ENCODE assay signal across 7 mouse cellular contexts in genomic region chr3:127552973-127553719, GRCm38 (mm10). TPM values are rescaled to one million over a fixed set of nuclear protein-coding genes. Genes with fewer than 3 reads are reported as not detected.
DNase-seq lines count a peak whose midpoint lies in the region; ATAC-seq lines count a peak whose summit lies in the region.

Gene Larp7, minus strand, starts transcription at chr3:127553349.
Gene Zgrf1, plus strand, starts transcription at chr3:127553489.

- H3K36me3 ChIP-seq in embryonic facial prominence, embryonic 11.5 days (replicated peaks; ENCODE audit: control insufficient read depth, insufficient read depth, low read depth, low read length), result no peaks in the 10 kb centered on the region; the same call in 1 of the 2 replicates
- peaks cover 26% of the 10 kb centered on the region for H3K36me3 ChIP-seq in limb, embryonic 10.5 days
- no peaks in the 10 kb centered on the region for H3K36me3 ChIP-seq in midbrain, embryonic 13.5 days

- H3K4me2 ChIP-seq in embryonic facial prominence, embryonic 11.5 days (ENCODE audit: low read depth, low read length), result peak within 1 kb of the TSS; percentile 54
- peak within 1 kb of the TSS; percentile 72 for H3K4me2 ChIP-seq in midbrain, embryonic 13.5 days (replicated peaks)

- ATAC-seq in embryonic facial prominence, embryonic 11.5 days (replicated peaks; ENCODE audit: insufficient number of reproducible peaks, low FRiP score, low TSS enrichment, low read depth), result peak; percentile 97
- ATAC-seq in granulocyte monocyte progenitor cell, adult 5-6 weeks (replicated peaks; ENCODE audit: poor library complexity, severe bottlenecking), result peak; percentile 91
- peak; percentile 99 for ATAC-seq in midbrain, embryonic 13.5 days

- H3K9ac ChIP-seq in embryonic facial prominence, embryonic 11.5 days (replicated peaks; ENCODE audit: low read length), result peak within 1 kb of the TSS; percentile 79
- peak within 1 kb of the TSS; percentile 74 for H3K9ac ChIP-seq in midbrain, embryonic 13.5 days (replicated peaks)

- no peaks in the 10 kb centered on the region for H3K4me1 ChIP-seq in embryonic facial prominence, embryonic 11.5 days (ENCODE audit: control insufficient read depth, insufficient read depth, low read length)
- H3K4me1 ChIP-seq in limb, embryonic 10.5 days, result peaks cover 9% of the 10 kb centered on the region
- peaks cover 21% of the 10 kb centered on the region for H3K4me1 ChIP-seq in midbrain, embryonic 13.5 days (replicated peaks)

- H3K27ac ChIP-seq in embryonic facial prominence, embryonic 11.5 days (replicated peaks; ENCODE audit: low read depth, low read length), result peak within 1 kb of the TSS; percentile 80
- H3K27ac ChIP-seq in limb, embryonic 10.5 days, result peak within 1 kb of the TSS; percentile 97
- peak within 1 kb of the TSS; percentile 93 for H3K27ac ChIP-seq in midbrain, embryonic 13.5 days

- no peaks in the 10 kb centered on the region for H3K9me3 ChIP-seq in embryonic facial prominence, embryonic 11.5 days (replicated peaks; ENCODE audit: control insufficient read depth, low read length)
- no peaks in the 10 kb centered on the region for H3K9me3 ChIP-seq in limb, embryonic 10.5 days (replicated peaks)
- H3K9me3 ChIP-seq in midbrain, embryonic 13.5 days, result no peaks in the 10 kb centered on the region

- no peaks in the 10 kb centered on the region for H3K27me3 ChIP-seq in embryonic facial prominence, embryonic 11.5 days (ENCODE audit: control insufficient read depth, insufficient read depth, low read length)
- no peaks in the 10 kb centered on the region for H3K27me3 ChIP-seq in limb, embryonic 10.5 days (ENCODE audit: low read depth, poor library complexity, severe bottlenecking)
- no peaks in the 10 kb centered on the region for H3K27me3 ChIP-seq in midbrain, embryonic 13.5 days

- WGBS in embryonic facial prominence, embryonic 11.5 days, result under 1% methylated on average over 71 of the region's 73 CpGs
- WGBS in limb, embryonic 10.5 days, result under 1% methylated on average over 72 of the region's 73 CpGs
- under 1% methylated on average over 73 of the region's 73 CpGs for WGBS in midbrain, embryonic 13.5 days

- peak within 1 kb of the TSS; percentile 72 for H3K4me3 ChIP-seq in embryonic facial prominence, embryonic 11.5 days (ENCODE audit: low read depth, low read length)
- H3K4me3 ChIP-seq in limb, embryonic 10.5 days, result peak within 1 kb of the TSS; percentile 80
- peak within 1 kb of the TSS; percentile 71 for H3K4me3 ChIP-seq in midbrain, embryonic 13.5 days (replicated peaks)

- DNase-seq in adrenal gland, postnatal 14 days, result peak; percentile 99
- peak; percentile 100 for DNase-seq in embryonic facial prominence, embryonic 11.5 days (ENCODE audit: low spot score)
- peak; percentile 98 for DNase-seq in kidney, adult 11 months
- DNase-seq in limb, embryonic 10.5 days (ENCODE audit: low spot score), result peak; percentile 98
- peak; percentile 98 for DNase-seq in spleen, adult 12 weeks (ENCODE audit: low spot score)

RNA-seq across cellular contexts. Expression of gene Larp7, which starts in this region (rescaled TPM):
- total RNA-seq in adrenal gland, postnatal 14 days (2021), result 23.5 and 25.3 TPM in 2 replicates
- 83.3 and 86.7 TPM in 2 replicates for polyA plus RNA-seq in embryonic facial prominence, embryonic 11.5 days (2014; fragmentation: Nextera tagmentation; extraction: Ambion mirVana)
- 55.2 and 76.0 TPM in 2 replicates for total RNA-seq in granulocyte monocyte progenitor cell, adult 5-6 weeks (2014; fragmentation: Nextera tagmentation)
- 106 and 126 TPM in 2 replicates for total RNA-seq in granulocyte monocyte progenitor cell, adult 5-6 weeks (2017)
- polyA plus RNA-seq in limb, embryonic 10.5 days (2016; fragmentation: Nextera tagmentation; extraction: Ambion mirVana), result 62.7 and 69.4 TPM in 2 replicates
- polyA plus RNA-seq in midbrain, embryonic 13.5 days (2015; fragmentation: Nextera tagmentation; extraction: Ambion mirVana), result 45.0 and 50.4 TPM in 2 replicates

RNA-seq across cellular contexts. Expression of gene Zgrf1, which starts in this region (rescaled TPM):
- total RNA-seq in adrenal gland, postnatal 14 days (2021), result 2.8 and 3.2 TPM in 2 replicates
- polyA plus RNA-seq in embryonic facial prominence, embryonic 11.5 days (2014; fragmentation: Nextera tagmentation; extraction: Ambion mirVana), result 9.5 and 10.2 TPM in 2 replicates
- total RNA-seq in granulocyte monocyte progenitor cell, adult 5-6 weeks (2014; fragmentation: Nextera tagmentation), result 26.1 and 30.8 TPM in 2 replicates
- total RNA-seq in granulocyte monocyte progenitor cell, adult 5-6 weeks (2017), result 23.1 and 30.6 TPM in 2 replicates
- polyA plus RNA-seq in limb, embryonic 10.5 days (2016; fragmentation: Nextera tagmentation; extraction: Ambion mirVana), result 18.9 and 21.0 TPM in 2 replicates
- 6.3 and 7.0 TPM in 2 replicates for polyA plus RNA-seq in midbrain, embryonic 13.5 days (2015; fragmentation: Nextera tagmentation; extraction: Ambion mirVana)

Comparison
In these comparisons a context has a peak if more than half of its experiments do, and no peak if none do; other contexts are left out.
1. Peak in every context shown above with its lines: DNase-seq, ATAC-seq, H3K4me3 ChIP-seq and H3K27ac ChIP-seq.